ENCODE assay signal across 20 mouse cellular contexts in genomic region chr10:69890389-69890985, GRCm38 (mm10).
DNase-seq lines count a peak whose midpoint lies in the region; ATAC-seq and TF ChIP-seq lines count a peak whose summit lies in the region.
"Had no signal": no experiment of that assay in that cellular context is flagged by ENCODE, and none has a peak within 500 bp of the region (broad histone marks: within the 10 kb centered on the region; RNA-seq: fewer than 3 reads in every experiment).

No protein-coding gene starts in this region.

- no peaks in the 10 kb centered on the region for H3K27me3 ChIP-seq in heart, adult 2 months (ENCODE audit: control insufficient read depth, insufficient read depth, low read length)
- H3K27me3 ChIP-seq in midbrain, embryonic 16.5 days (ENCODE audit: control insufficient read depth, insufficient read depth, low read depth, low read length), result no peaks in the 10 kb centered on the region
- H3K27me3 ChIP-seq: forebrain, embryonic 13.5 days; heart, embryonic 15.5 days; neural tube, embryonic 15.5 days had no signal

- peaks cover 3% of the 10 kb centered on the region for H3K4me1 ChIP-seq in heart, adult 2 months (ENCODE audit: control insufficient read depth, insufficient read depth, low read length)
- H3K4me1 ChIP-seq in midbrain, embryonic 16.5 days (ENCODE audit: control insufficient read depth, insufficient read depth, low read length), result no peaks in the 10 kb centered on the region
- H3K4me1 ChIP-seq: forebrain, embryonic 13.5 days had no signal

- intact Hi-C loops in heart, adult 2 months (cut with DNase I), result loop anchor here (1.0 kb wide), 1 partner anchor 20 kb away; no protein-coding TSS in a partner anchor

- whole genome bisulfite sequencing in heart, adult 2 months, result 68% methylated on average over 11 of the region's 11 CpGs
- 83% methylated on average over 11 of the region's 11 CpGs for WGBS in midbrain, embryonic 16.5 days

- H3K4me3 ChIP-seq in heart, adult 2 months, result no peak overlapping the region
- H3K4me3 ChIP-seq in midbrain, embryonic 16.5 days (ENCODE audit: low read depth, low read length), result no peak overlapping the region
- H3K4me3 ChIP-seq: forebrain, embryonic 13.5 days; heart, embryonic 10.5 days; heart, embryonic 15.5 days; neural tube, embryonic 15.5 days had no signal

- no peaks in the 10 kb centered on the region for H3K9me3 ChIP-seq in midbrain, embryonic 16.5 days (replicated peaks; ENCODE audit: control insufficient read depth, low read length, poor library complexity, severe bottlenecking)
- H3K9me3 ChIP-seq: forebrain, embryonic 13.5 days; heart, embryonic 10.5 days; heart, embryonic 15.5 days; neural tube, embryonic 15.5 days had no signal

- no peak overlapping the region for H3K27ac ChIP-seq in heart, adult 2 months
- H3K27ac ChIP-seq in midbrain, embryonic 16.5 days (ENCODE audit: low read length), result no peak overlapping the region
- H3K27ac ChIP-seq: forebrain, embryonic 13.5 days; heart, embryonic 10.5 days; heart, embryonic 15.5 days; liver, embryonic 14.5 days; macrophage; neural tube, embryonic 15.5 days; stomach, postnatal 0 days had no signal

- no peaks in the 10 kb centered on the region; the same call in 1 of the 2 replicates for H3K36me3 ChIP-seq in heart, adult 2 months (ENCODE audit: control insufficient read depth, insufficient read depth, low read length)
- peaks cover 5% of the 10 kb centered on the region for H3K36me3 ChIP-seq in midbrain, embryonic 16.5 days (ENCODE audit: control insufficient read depth, insufficient read depth, low read length)

- TF ChIP-seq POLR2A in heart, adult 2 months (IDR thresholded peaks at IDR 0.05; ENCODE audit: insufficient read depth, low read depth, low read length), result no peak

- no peak for TF ChIP-seq CTCF in heart, adult 2 months (IDR thresholded peaks at IDR 0.05)

- TF ChIP-seq EP300 in heart, adult 2 months (IDR thresholded peaks at IDR 0.05; ENCODE audit: insufficient read depth, low read depth, low read length), result no peak

- no peaks in the 10 kb centered on the region for H3K79me2 ChIP-seq in heart, adult 2 months (replicated peaks; ENCODE audit: control insufficient read depth, insufficient read depth, low read length)

- peak; percentile 52 for DNase-seq in adrenal gland, postnatal 10 days
- DNase-seq in adrenal gland, adult 8-10 months, result no peak
- peak; percentile 89 for DNase-seq in heart, adult 11 months
- DNase-seq in heart, adult 2 months, result no peak
- DNase-seq in adipocyte (ENCODE audit: low spot score), result peak; percentile 74
- no peak for DNase-seq in right cerebral cortex, postnatal 25 days
- DNase-seq: adrenal gland, adult 2 months; lung, adult 2 months; thymus, adult 18-20 months; thymus, postnatal 25 days had no signal

- no peak overlapping the region for H3K4me2 ChIP-seq in midbrain, embryonic 16.5 days (ENCODE audit: low read length)
- H3K4me2 ChIP-seq: forebrain, embryonic 13.5 days; heart, embryonic 15.5 days; neural tube, embryonic 15.5 days had no signal

- no peak overlapping the region for H3K9ac ChIP-seq in heart, adult 2 months (ENCODE audit: low read depth, low read length)
- H3K9ac ChIP-seq in midbrain, embryonic 16.5 days (ENCODE audit: low read depth, low read length), result no peak overlapping the region
- H3K9ac ChIP-seq: forebrain, embryonic 13.5 days; heart, embryonic 15.5 days; liver, embryonic 14.5 days; neural tube, embryonic 15.5 days had no signal

- peak; percentile 52 for ATAC-seq in megakaryocyte progenitor cell, adult 5-6 weeks (replicated peaks; ENCODE audit: poor library complexity)
- ATAC-seq in midbrain, embryonic 16.5 days, result no peak
- ATAC-seq: forebrain, embryonic 13.5 days; hindbrain, embryonic 16.5 days had no signal

Comparison
In these comparisons a context has a peak if more than half of its experiments do, and no peak if none do; other contexts are left out.
1. DNase-seq: peak in adrenal gland, postnatal 10 days (single experiment), heart, adult 11 months (single experiment) and adipocyte (single experiment); none in adrenal gland, adult 8-10 months (single experiment), heart, adult 2 months (0 of 2) and right cerebral cortex, postnatal 25 days (single experiment).